Mouse (Mus musculus) intestine, embryonic 15.5 days (tissue): ENCODE data around the gene Pck2. TPM values are rescaled to one million over a fixed set of nuclear protein-coding genes. Genes with fewer than 3 reads are reported as not detected.

ENCODE experiments used
- ATAC-seq: fragments of 200-750 bp; cut with Nextera tagmentation; 2 replicates; pipeline ENCODE4 v1.8.0; 2017; ENCODE audit warnings: moderate TSS enrichment, moderate library complexity
- H3K27ac ChIP-seq: fragments of 300-500 bp; sonication (generic); 2 replicates; pipeline ENCODE4 v1.5.1; 2015; ENCODE audit warnings: mild to moderate bottlenecking, inconsistent platforms
- H3K27me3 ChIP-seq: fragments of 300-500 bp; sonication (generic); replicated peaks from 2 replicates; pipeline ENCODE4 v1.6.1; 2015; ENCODE audit warnings: inconsistent platforms
- H3K36me3 ChIP-seq: fragments of 300-500 bp; sonication (generic); 2 replicates; pipeline ENCODE4 v1.6.1; 2015; ENCODE audit warnings: inconsistent platforms
- H3K4me1 ChIP-seq: fragments of 300-500 bp; sonication (generic); replicated peaks from 2 replicates; pipeline ENCODE4 v1.6.1; 2015; ENCODE audit warnings: inconsistent platforms
- H3K4me2 ChIP-seq: fragments of 300-500 bp; sonication (generic); replicated peaks from 2 replicates; pipeline ENCODE4 v1.6.1; 2015; ENCODE audit warnings: mild to moderate bottlenecking, inconsistent platforms
- H3K4me3 ChIP-seq: fragments of 300-500 bp; sonication (generic); replicated peaks from 2 replicates; pipeline ENCODE4 v1.5.1; 2015; ENCODE audit warnings: inconsistent platforms
- H3K9ac ChIP-seq: fragments of 300-500 bp; sonication (generic); 2 replicates; pipeline ENCODE4 v1.6.1; 2015; ENCODE audit warnings: inconsistent platforms
- H3K9me3 ChIP-seq: fragments of 300-500 bp; sonication (generic); 2 replicates; pipeline ENCODE4 v1.6.1; 2016; ENCODE audit warnings: inconsistent platforms
- WGBS: fragments of 180-500 bp; shearing (Covaris S2); methylation state at CpG from one replicate; pipeline ENCODE4 v1.1.7; 2015; 5-methylcytosine and 5-hydroxymethylcytosine counted together
- polyA plus RNA-seq: library from polyadenylated mRNA; unstranded; fragments of >200 nt; fragmentation: Nextera tagmentation; extraction: Ambion mirVana; gene quantifications from 2 replicates; pipeline ENCODE4 v1.2.1, GENCODE M21; 2015

Pck2 gene
- polyA plus RNA-seq, 1 experiment from 2014 or later: 48.8 TPM

DNA sequence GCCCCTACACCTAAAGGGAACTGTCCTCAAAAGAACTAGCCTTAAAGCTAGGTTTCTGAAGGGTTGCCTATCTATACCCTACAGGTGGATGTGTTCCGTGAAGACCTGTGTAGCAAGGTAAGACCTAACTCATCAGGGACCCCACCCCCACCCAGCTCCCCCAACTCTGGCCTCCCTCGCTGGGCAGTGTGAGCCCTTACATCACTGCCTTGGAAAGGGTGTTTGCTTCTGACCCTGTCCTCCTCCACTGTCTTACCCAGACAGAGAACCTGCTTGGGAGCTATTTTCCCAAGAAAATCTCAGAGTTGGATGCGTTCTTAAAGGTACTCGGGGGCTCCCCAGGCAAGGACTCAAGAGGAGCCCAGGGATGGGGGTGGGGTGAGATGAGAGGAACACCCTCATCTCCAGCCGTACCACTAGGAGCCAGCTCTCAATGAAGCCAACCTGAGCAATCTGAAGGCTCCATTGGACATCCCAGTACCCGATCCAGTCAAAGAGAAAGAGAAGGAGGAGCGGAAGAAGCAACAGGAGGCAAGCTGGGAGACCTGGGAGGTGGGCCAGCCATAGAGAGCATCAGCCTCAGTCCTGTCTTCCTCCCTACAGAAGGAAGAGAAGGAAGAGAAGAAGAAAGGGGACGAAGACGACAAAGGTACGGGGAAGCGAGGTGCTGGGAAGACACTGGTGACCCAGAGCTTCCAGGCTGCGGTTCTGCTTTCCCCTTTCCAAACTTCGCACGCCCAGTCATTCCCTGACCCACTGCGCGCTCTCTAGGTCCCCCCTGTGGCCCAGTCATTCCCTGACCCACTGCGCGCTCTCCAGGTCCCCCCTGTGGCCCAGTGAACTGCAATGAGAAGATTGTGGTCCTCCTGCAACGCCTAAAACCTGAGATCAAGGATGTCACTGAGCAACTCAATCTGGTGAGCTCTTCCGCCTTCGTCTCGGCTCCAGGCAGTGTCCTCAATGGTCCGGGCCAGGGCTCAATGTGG lies 39.7 kb downstream of the Pck2 start:
- Histone ChIP-seq H3K4me1 (peaks cover 13% of the 10 kb centered on the region), H3K4me3 (no peak overlapping the region), H3K4me2 (peak overlapping the region; percentile 79; the same call in 1 of the 2 replicates), H3K9ac (no peak overlapping the region), H3K36me3 (peaks cover 13% of the 10 kb centered on the region), H3K27ac (no peak overlapping the region), H3K9me3 (no peaks in the 10 kb centered on the region), H3K27me3 (no peaks in the 10 kb centered on the region)
- no peak for ATAC-seq
- 87% methylated on average over 23 of the region's 23 CpGs for WGBS

DNA sequence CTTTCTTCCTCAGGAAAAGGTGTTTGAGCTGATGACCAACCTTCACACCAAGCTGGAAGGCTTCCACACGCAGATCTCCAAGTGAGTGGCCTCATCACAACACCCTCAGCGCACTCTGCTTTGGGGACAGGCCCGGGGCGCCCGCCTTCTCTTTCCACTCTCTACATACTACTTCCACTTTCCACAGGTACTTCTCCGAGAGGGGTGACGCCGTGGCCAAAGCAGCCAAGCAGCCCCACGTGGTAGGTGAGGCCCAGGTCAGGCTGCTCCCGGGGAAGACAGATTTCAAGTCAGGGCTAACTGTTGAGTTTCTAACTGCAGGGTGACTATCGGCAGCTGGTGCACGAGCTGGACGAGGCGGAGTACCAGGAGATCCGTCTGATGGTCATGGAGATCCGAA lies 40.7 kb downstream of the Pck2 start:
- H3K4me3 ChIP-seq: no peak overlapping the region
- H3K36me3 ChIP-seq: peaks cover 13% of the 10 kb centered on the region
- H3K9me3 ChIP-seq: no peaks in the 10 kb centered on the region
- H3K27me3 ChIP-seq: no peaks in the 10 kb centered on the region
- no peak overlapping the region for H3K27ac ChIP-seq
- no peak overlapping the region for H3K9ac ChIP-seq
- no peak for ATAC-seq
- peaks cover 13% of the 10 kb centered on the region for H3K4me1 ChIP-seq
- no peak overlapping the region for H3K4me2 ChIP-seq
- 94% methylated on average over 16 of the region's 16 CpGs for WGBS

DNA sequence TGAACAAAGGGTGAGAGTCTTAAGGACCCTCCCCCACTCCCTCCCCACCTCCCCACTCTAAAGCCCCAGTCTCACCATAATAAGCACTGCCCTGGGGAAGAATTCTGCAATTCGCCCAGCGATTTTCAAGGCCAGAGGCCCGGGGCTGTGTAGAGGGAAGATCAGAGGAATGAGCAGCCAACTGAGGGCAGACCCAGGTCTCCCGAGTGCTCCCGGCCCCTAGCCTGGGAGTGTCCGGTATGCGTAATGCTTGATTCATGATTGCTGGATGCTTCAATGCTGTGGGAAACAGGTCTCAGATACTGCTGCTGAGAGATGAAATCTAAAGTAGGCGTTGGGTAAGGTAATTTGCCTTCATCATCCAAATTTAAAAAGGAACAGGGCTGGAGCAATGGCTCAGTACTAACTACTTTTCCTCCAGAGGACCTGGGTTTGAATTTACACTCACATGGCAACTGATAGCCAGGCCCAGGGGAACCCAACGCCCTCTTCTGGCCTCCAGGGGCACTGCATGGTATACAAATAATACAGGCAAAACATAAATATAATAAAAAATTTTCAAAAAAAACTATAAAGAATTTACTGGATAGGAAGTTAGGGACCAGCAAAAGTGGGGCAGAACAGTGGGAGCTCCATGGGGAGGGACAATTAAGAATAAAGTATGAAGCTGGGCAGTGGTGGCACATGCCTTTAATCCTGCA lies 42.1 kb downstream of the Pck2 start:
- 68% methylated on average over 9 of the region's 9 CpGs for WGBS
- H3K27me3 ChIP-seq: no peaks in the 10 kb centered on the region
- H3K4me1 ChIP-seq: peaks cover 11% of the 10 kb centered on the region; the same call in 1 of the 2 replicates
- H3K4me2 ChIP-seq: no peak overlapping the region
- H3K9ac ChIP-seq: no peak overlapping the region
- no peak for ATAC-seq
- H3K36me3 ChIP-seq: peaks cover 13% of the 10 kb centered on the region
- no peak overlapping the region for H3K4me3 ChIP-seq
- no peaks in the 10 kb centered on the region for H3K9me3 ChIP-seq
- no peak overlapping the region for H3K27ac ChIP-seq

GRCm38 (mm10) chr14:55584303-55584701 lies 44.2 kb downstream of the Pck2 start:
- H3K27ac ChIP-seq: no peak overlapping the region
- H3K9me3 ChIP-seq: no peaks in the 10 kb centered on the region
- H3K27me3 ChIP-seq: no peaks in the 10 kb centered on the region
- H3K4me3 ChIP-seq: peak overlapping the region; percentile 56
- peak overlapping the region; percentile 93 for H3K4me2 ChIP-seq
- no peak for ATAC-seq
- H3K4me1 ChIP-seq: peaks cover 9% of the 10 kb centered on the region; the same call in 1 of the 2 replicates
- H3K36me3 ChIP-seq: peaks cover 13% of the 10 kb centered on the region
- 35% methylated on average over 5 of the region's 5 CpGs for WGBS
- peak overlapping the region; percentile 53; the same call in 1 of the 2 replicates for H3K9ac ChIP-seq

DNA sequence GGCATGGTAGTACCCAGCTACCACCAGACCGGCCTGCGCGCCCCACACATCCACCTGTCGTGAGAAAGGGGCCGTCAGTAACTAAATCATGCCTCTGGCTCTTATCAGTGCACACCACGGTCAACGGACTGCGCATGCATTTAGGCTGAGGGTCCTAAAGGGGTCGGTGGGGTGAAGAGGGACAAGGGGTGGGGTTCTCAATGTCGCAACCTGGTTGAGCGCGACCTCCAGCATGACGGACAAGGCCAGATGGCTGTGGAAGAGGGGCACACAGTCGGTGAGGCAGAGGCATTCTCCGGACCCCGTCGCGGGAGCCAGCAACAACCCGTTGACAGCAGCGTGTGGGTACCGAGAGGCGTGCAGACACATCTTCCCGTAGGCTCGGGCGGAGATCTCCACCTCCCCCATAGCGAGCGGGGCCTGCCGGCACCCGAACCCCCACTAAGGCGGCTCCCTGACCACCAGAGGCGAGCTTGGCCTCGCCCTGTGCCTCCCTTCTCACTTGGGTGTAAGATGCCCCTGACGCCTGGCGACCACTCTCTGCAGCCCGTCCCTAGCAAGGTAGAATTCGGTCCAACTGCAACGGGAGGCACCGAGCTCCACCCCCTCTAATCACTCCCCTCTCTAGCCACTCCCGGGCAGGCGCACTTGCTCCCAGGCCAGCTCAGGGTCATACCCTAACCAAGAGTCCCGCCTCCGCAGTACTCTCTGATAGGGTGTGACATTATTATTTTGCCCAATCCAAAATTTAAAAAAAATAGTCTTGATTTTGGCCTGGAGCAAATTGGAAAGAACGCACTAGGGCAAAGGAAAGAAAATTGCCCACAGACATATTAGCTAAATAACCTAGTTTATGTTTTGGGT lies 44.9 kb downstream of the Pck2 start, which contains the start of gene Emc9:
Gene Emc9 (minus strand): TSS at position 601 of the 864 bp plus-strand sequence.
- peak within 1 kb of the TSS; percentile 56 for H3K4me3 ChIP-seq
- no peaks in the 10 kb centered on the region for H3K27me3 ChIP-seq
- peak within 1 kb of the TSS; percentile 53 for H3K9ac ChIP-seq
- ATAC-seq: peak; percentile 93
- H3K4me2 ChIP-seq: peak within 1 kb of the TSS; percentile 93
- peak within 1 kb of the TSS; percentile 62 for H3K27ac ChIP-seq
- no peaks in the 10 kb centered on the region for H3K9me3 ChIP-seq
- H3K36me3 ChIP-seq: peaks cover 13% of the 10 kb centered on the region
- 4% methylated on average over 43 of the region's 43 CpGs for WGBS
- peaks cover 14% of the 10 kb centered on the region for H3K4me1 ChIP-seq

GRCm38 (mm10) chr14:55585566-55585960 lies 45.5 kb downstream of the Pck2 start:
- H3K9me3 ChIP-seq: no peaks in the 10 kb centered on the region
- H3K27ac ChIP-seq: peak overlapping the region; percentile 62; the same call in 1 of the 2 replicates
- no peak overlapping the region for H3K9ac ChIP-seq
- 44% methylated on average over 6 of the region's 6 CpGs for WGBS
- ATAC-seq: peak; percentile 70
- no peaks in the 10 kb centered on the region for H3K27me3 ChIP-seq
- H3K4me1 ChIP-seq: peaks cover 18% of the 10 kb centered on the region
- H3K36me3 ChIP-seq: peaks cover 9% of the 10 kb centered on the region
- peak overlapping the region; percentile 93 for H3K4me2 ChIP-seq
- peak overlapping the region; percentile 56 for H3K4me3 ChIP-seq

DNA sequence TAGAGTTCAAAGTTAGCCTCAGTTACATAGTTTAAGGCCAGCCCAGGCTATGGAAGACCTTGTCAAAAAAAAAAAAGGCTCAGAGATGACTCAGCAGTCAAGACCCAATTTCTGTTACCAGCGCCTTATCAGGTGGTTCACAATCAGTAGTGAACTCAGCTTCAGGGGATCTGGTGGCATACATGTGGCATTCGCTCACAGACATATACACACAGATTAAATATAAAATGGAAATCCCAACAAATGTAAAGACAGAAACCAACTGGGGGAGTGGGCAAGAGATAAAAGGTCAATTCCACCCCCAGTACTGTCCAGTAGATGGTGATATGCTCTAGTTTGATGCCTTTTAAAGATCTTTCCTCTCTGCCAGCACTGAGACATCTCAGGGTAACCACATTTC lies 46.1 kb downstream of the Pck2 start:
- peaks cover 18% of the 10 kb centered on the region for H3K4me1 ChIP-seq
- no peaks in the 10 kb centered on the region for H3K9me3 ChIP-seq
- no peaks in the 10 kb centered on the region for H3K27me3 ChIP-seq
- no peak overlapping the region for H3K9ac ChIP-seq
- 93% methylated on average over 2 of the region's 2 CpGs for whole genome bisulfite sequencing
- no peak overlapping the region for H3K4me3 ChIP-seq
- no peak overlapping the region for H3K27ac ChIP-seq
- peaks cover 6% of the 10 kb centered on the region; the same call in 1 of the 2 replicates for H3K36me3 ChIP-seq
- no peak overlapping the region for H3K4me2 ChIP-seq
- ATAC-seq: no peak

DNA sequence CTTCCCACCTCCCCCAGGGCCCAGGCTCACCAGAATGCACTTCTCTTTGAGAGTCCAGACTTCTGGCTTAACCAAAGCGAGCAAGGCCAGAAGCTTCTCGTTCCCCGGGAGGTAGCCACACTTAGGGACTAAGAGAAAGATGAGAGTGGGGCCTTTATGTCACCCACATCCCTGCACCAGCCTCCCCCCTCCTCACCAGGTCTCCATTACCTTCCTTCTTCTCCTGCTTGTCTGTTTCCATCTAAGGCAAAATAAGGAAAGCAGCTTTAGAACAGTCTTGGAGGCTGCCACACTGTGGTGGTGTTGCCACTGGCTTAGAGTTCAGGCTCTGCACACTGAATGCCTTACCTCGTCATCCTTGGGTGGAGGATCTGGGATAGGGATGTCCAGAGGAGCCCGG lies 49.2 kb downstream of the Pck2 start:
- Histone ChIP-seq H3K9ac (no peak overlapping the region), H3K9me3 (no peaks in the 10 kb centered on the region), H3K4me2 (no peak overlapping the region; the same call in 1 of the 2 replicates), H3K36me3 (no peaks in the 10 kb centered on the region), H3K4me1 (peaks cover 27% of the 10 kb centered on the region), H3K27ac (no peak overlapping the region), H3K4me3 (no peak overlapping the region), H3K27me3 (no peaks in the 10 kb centered on the region)
- ATAC-seq: no peak
- WGBS: 93% methylated on average over 5 of the region's 5 CpGs

DNA sequence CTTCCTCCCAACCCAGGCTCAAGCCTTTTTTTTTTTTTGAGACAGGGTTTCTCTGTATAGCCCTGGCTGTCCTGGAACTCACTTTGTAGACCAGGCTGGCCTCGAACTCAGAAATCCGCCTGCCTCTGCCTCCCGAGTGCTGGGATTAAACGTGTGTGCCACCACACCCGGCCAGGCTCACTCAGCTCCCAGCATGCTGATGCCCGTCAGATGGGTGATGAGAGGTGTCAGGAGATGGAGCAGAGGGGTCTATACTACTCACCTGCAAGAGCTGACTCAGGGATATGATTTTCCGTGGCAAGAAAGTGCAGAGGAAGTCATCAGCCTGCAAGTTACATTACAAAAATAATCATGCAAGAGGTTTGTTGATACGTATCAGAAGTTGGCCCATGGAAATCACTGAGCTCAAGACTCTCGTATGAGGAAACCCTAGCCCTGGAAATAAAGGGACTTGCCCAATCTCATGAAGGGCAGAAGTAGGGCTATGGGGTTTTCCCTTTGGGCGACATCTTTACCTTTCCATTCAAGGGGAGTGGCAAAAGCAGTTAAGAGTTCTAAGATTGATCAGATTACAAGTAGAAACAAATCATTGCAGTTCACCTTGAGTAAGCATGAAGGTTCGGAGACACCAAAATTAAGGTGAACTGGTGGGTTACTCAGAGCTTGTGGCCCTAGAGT lies 49.8 kb downstream of the Pck2 start:
- H3K4me3 ChIP-seq: peak overlapping the region; percentile 90
- H3K9ac ChIP-seq: peak overlapping the region; percentile 52
- no peaks in the 10 kb centered on the region for H3K9me3 ChIP-seq
- 69% methylated on average over 11 of the region's 11 CpGs for WGBS
- no peaks in the 10 kb centered on the region for H3K27me3 ChIP-seq
- H3K27ac ChIP-seq: peak overlapping the region; percentile 98
- ATAC-seq: no peak
- peaks cover 23% of the 10 kb centered on the region for H3K4me1 ChIP-seq
- H3K36me3 ChIP-seq: peaks cover 3% of the 10 kb centered on the region; the same call in 1 of the 2 replicates
- peak overlapping the region; percentile 85 for H3K4me2 ChIP-seq

GRCm38 (mm10) chr14:55590748-55591330 lies 50.8 kb downstream of the Pck2 start, which contains the start of gene Psme2:
Gene Psme2, minus strand, starts transcription at chr14:55591113.
- Histone ChIP-seq H3K36me3 (peaks cover 12% of the 10 kb centered on the region), H3K4me1 (peaks cover 20% of the 10 kb centered on the region), H3K4me2 (peak within 1 kb of the TSS; percentile 85), H3K4me3 (peak within 1 kb of the TSS; percentile 90), H3K9me3 (no peaks in the 10 kb centered on the region), H3K9ac (peak within 1 kb of the TSS; percentile 91), H3K27me3 (no peaks in the 10 kb centered on the region), H3K27ac (peak within 1 kb of the TSS; percentile 98)
- peak; percentile 96 for ATAC-seq
- under 1% methylated on average over 22 of the region's 22 CpGs for WGBS
